Mouse (Mus musculus) intestine, embryonic 15.5 days (tissue): Measurements from ENCODE around the gene Mospd2. TPM values are rescaled to one million over a fixed set of nuclear protein-coding genes. Genes with fewer than 3 reads are reported as not detected.

ENCODE experiments used
- ATAC-seq: fragments of 200-750 bp; cut with Nextera tagmentation; 2 replicates; pipeline ENCODE4 v1.8.0; 2017; ENCODE audit warnings: moderate TSS enrichment, moderate library complexity
- H3K27ac ChIP-seq: fragments of 300-500 bp; sonication (generic); 2 replicates; pipeline ENCODE4 v1.5.1; 2015; ENCODE audit warnings: mild to moderate bottlenecking, inconsistent platforms
- H3K27me3 ChIP-seq: fragments of 300-500 bp; sonication (generic); replicated peaks from 2 replicates; pipeline ENCODE4 v1.6.1; 2015; ENCODE audit warnings: inconsistent platforms
- H3K36me3 ChIP-seq: fragments of 300-500 bp; sonication (generic); 2 replicates; pipeline ENCODE4 v1.6.1; 2015; ENCODE audit warnings: inconsistent platforms
- H3K4me1 ChIP-seq: fragments of 300-500 bp; sonication (generic); replicated peaks from 2 replicates; pipeline ENCODE4 v1.6.1; 2015; ENCODE audit warnings: inconsistent platforms
- H3K4me2 ChIP-seq: fragments of 300-500 bp; sonication (generic); replicated peaks from 2 replicates; pipeline ENCODE4 v1.6.1; 2015; ENCODE audit warnings: mild to moderate bottlenecking, inconsistent platforms
- H3K4me3 ChIP-seq: fragments of 300-500 bp; sonication (generic); replicated peaks from 2 replicates; pipeline ENCODE4 v1.5.1; 2015; ENCODE audit warnings: inconsistent platforms
- H3K9ac ChIP-seq: fragments of 300-500 bp; sonication (generic); 2 replicates; pipeline ENCODE4 v1.6.1; 2015; ENCODE audit warnings: inconsistent platforms
- H3K9me3 ChIP-seq: fragments of 300-500 bp; sonication (generic); 2 replicates; pipeline ENCODE4 v1.6.1; 2016; ENCODE audit warnings: inconsistent platforms
- WGBS: fragments of 180-500 bp; shearing (Covaris S2); methylation state at CpG from one replicate; pipeline ENCODE4 v1.1.7; 2015; 5-methylcytosine and 5-hydroxymethylcytosine counted together
- polyA plus RNA-seq: library from polyadenylated mRNA; unstranded; fragments of >200 nt; fragmentation: Nextera tagmentation; extraction: Ambion mirVana; gene quantifications from 2 replicates; pipeline ENCODE4 v1.2.1, GENCODE M21; 2015

Mospd2 gene
- polyA plus RNA-seq, 1 experiment from 2014 or later: 23.2 TPM

DNA sequence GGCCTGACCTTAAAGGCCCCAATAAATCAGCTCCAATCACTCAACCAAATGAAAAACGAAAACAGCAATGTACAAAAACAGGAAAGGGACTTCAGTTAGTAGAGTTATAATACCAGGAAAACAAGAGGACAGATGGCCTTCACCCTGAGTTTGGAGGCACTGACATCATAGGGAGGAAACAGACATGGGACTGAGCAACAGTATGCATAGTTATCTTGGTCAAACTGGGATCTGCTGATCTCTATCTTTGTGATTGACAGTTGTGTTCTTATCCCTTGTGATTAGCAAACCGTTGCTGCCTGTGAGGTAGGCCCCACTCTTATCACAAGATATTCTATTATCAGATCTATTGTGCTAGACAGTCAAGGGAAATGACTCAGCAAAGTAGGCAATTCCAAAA lies 80.4 kb downstream of the Mospd2 start:
- Histone ChIP-seq H3K9me3 (no peaks in the 10 kb centered on the region), H3K4me1 (no peaks in the 10 kb centered on the region), H3K9ac (no peak overlapping the region), H3K4me2 (no peak overlapping the region), H3K4me3 (no peak overlapping the region), H3K36me3 (no peaks in the 10 kb centered on the region), H3K27me3 (no peaks in the 10 kb centered on the region), H3K27ac (no peak overlapping the region)
- no peak for ATAC-seq
- 41% methylated on average over 2 of the region's 2 CpGs for WGBS

DNA sequence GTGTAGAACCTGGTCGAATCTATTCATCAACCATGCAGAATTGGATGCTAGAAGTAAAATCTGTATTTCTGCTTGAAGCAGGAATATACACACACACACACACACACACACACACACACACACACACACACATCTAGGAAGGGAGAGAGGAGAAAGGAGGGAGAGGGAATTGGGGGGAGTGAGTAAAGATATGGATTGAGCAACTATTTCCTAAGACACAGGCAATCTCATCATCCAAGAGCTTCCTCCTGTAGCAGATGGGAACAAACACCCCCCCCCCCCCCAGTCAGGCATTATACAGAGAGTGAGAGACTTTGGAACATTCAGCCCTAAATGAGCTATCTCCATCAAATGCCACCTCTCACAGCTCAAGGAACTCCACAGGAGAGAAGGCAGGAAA lies 93.9 kb downstream of the Mospd2 start:
- no peak for ATAC-seq
- H3K9me3 ChIP-seq: no peaks in the 10 kb centered on the region
- H3K4me1 ChIP-seq: no peaks in the 10 kb centered on the region
- H3K36me3 ChIP-seq: no peaks in the 10 kb centered on the region
- H3K27ac ChIP-seq: no peak overlapping the region
- no peak overlapping the region for H3K9ac ChIP-seq
- H3K4me2 ChIP-seq: no peak overlapping the region
- no peaks in the 10 kb centered on the region for H3K27me3 ChIP-seq
- WGBS: 76% methylated on average over 1 of the region's 1 CpGs
- H3K4me3 ChIP-seq: no peak overlapping the region

Other genes starting within 250 kb of the Mospd2 start
- gene Fancb, start 217 bp upstream of the Mospd2 start, polyA plus RNA-seq: 7.5 and 9.4 TPM in 2 replicates
- not detected in 2 replicates for gene Gm17604, start 24.5 kb upstream of the Mospd2 start, polyA plus RNA-seq